In the genomic region with DNA sequence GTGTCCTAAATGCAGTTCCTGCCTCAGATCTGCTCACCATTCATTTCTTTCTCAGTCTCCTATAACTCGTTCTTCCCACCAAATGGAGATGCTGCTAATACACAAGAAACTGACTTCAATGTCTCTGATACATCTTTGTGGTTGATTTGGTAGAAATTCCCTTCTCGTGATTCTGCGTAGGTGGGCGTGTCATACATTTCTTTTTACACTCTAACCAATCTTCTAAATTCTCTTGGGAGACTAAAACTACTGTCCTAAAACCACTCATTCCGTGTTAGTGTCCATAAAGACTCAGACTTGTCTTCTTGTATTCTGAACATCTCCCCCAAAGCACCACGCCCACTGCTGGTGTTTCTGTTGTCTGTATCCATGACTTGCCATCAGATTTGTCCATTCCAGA, we compare ENCODE assay signal across 30 mouse cellular contexts. TPM values are rescaled to one million over a fixed set of nuclear protein-coding genes. Genes with fewer than 3 reads are reported as not detected.
A peak's percentile ranks its signal among the peaks of the same experiment; 100 is the strongest.
DNase-seq lines count a peak whose midpoint lies in the region; ATAC-seq and TF ChIP-seq lines count a peak whose summit lies in the region.
"Had no signal": no experiment of that assay in that cellular context is flagged by ENCODE, and none has a peak within 500 bp of the region (broad histone marks: within the 10 kb centered on the region; RNA-seq: fewer than 3 reads in every experiment).

No protein-coding gene starts in this region.

- H3K27ac ChIP-seq in spleen, adult 2 months (ENCODE audit: insufficient read depth, low read length), result peak overlapping the region; percentile 38; the same call in 1 of the 2 replicates
- H3K27ac ChIP-seq in bone marrow macrophage, adult 2 months (ENCODE audit: insufficient read depth, low read depth, low read length), result peak overlapping the region; percentile 78
- H3K27ac ChIP-seq: embryonic facial prominence, embryonic 13.5 days; forebrain, embryonic 10.5 days; forebrain, embryonic 15.5 days; heart, embryonic 13.5 days; hindbrain, postnatal 0 days; neural tube, embryonic 13.5 days; stomach, embryonic 15.5 days had no signal

- no peak for DNase-seq in spleen, adult 2 months (ENCODE audit: low read depth in 1 of 2, low spot score in 2 of 2)
- no peak for DNase-seq in spleen, postnatal 10 days (ENCODE audit: low spot score in 2 of 2)
- no peak for DNase-seq in frontal cortex, postnatal 10 days (ENCODE audit: low spot score in 2 of 2)
- DNase-seq in lung, postnatal 25 days (ENCODE audit: low spot score), result no peak
- no peak for DNase-seq in heart, postnatal 4 days
- DNase-seq: adrenal gland, postnatal 14 days; cerebellum, adult 11-12 months; cerebellum, postnatal 10 days; gastrocnemius, postnatal 10 days; heart, postnatal 10 days; kidney, adult 9 months; kidney, postnatal 14 days; layer of hippocampus, adult 9-11 months; lung, adult 2 months; lung, postnatal 10 days; right cerebral cortex, postnatal 4 days; thymus, postnatal 36 days had no signal

- H3K4me1 ChIP-seq in spleen, adult 2 months (ENCODE audit: control insufficient read depth, insufficient read depth, insufficient read length), result peaks cover 9% of the 10 kb centered on the region
- H3K4me1 ChIP-seq in bone marrow macrophage, adult 2 months (ENCODE audit: control insufficient read depth, insufficient read depth, low read length), result peaks cover 30% of the 10 kb centered on the region
- H3K4me1 ChIP-seq: stomach, embryonic 15.5 days had no signal

- peak; percentile 2; the same call in 1 of the 2 replicates for ATAC-seq in megakaryocyte, adult 5-6 weeks (ENCODE audit: poor library complexity, severe bottlenecking)
- ATAC-seq: forebrain, embryonic 15.5 days; hindbrain, postnatal 0 days; intestine, postnatal 0 days; midbrain, embryonic 16.5 days; Patski had no signal

- no peaks in the 10 kb centered on the region for H3K36me3 ChIP-seq in spleen, adult 2 months (ENCODE audit: control insufficient read depth, insufficient read depth, low read length)
- H3K36me3 ChIP-seq: forebrain, embryonic 15.5 days; heart, embryonic 13.5 days; neural tube, embryonic 13.5 days had no signal

- no peaks in the 10 kb centered on the region for H3K27me3 ChIP-seq in spleen, adult 2 months (ENCODE audit: control insufficient read depth, insufficient read depth, low read length)
- H3K27me3 ChIP-seq: embryonic facial prominence, embryonic 13.5 days; forebrain, embryonic 15.5 days; heart, embryonic 13.5 days; neural tube, embryonic 13.5 days; Patski; stomach, embryonic 15.5 days had no signal

- TF ChIP-seq CTCF in spleen, adult 2 months (IDR thresholded peaks at IDR 0.05; ENCODE audit: extremely low read depth, insufficient read depth, insufficient read length, insufficient replicate concordance), result no peak
- no peak for TF ChIP-seq CTCF in bone marrow macrophage, adult 2 months (IDR thresholded peaks at IDR 0.05; ENCODE audit: low read depth, low read length)

- 47% methylated on average over 6 of the region's 6 CpGs for WGBS in spleen, adult 2 months

- H3K4me3 ChIP-seq in spleen, adult 2 months (ENCODE audit: extremely low read depth, insufficient read depth, insufficient read length), result no peak overlapping the region
- no peak overlapping the region for H3K4me3 ChIP-seq in bone marrow macrophage, adult 2 months (ENCODE audit: insufficient read depth, low read length)
- H3K4me3 ChIP-seq: embryonic facial prominence, embryonic 13.5 days; forebrain, embryonic 10.5 days; forebrain, embryonic 15.5 days; heart, embryonic 13.5 days; neural tube, embryonic 13.5 days; stomach, embryonic 15.5 days had no signal

- no peak for TF ChIP-seq POLR2A in spleen, adult 2 months (IDR thresholded peaks at IDR 0.05; ENCODE audit: low read depth, low read length)
- no peak for TF ChIP-seq POLR2A in bone marrow macrophage, adult 2 months (IDR thresholded peaks at IDR 0.05; ENCODE audit: borderline replicate concordance, low read depth, low read length)

RNA-seq across cellular contexts. Expression of a gene that starts 5.9 kb away (rescaled TPM):
- 0.94 and 1.2 TPM in 2 replicates for polyA plus RNA-seq in spleen, adult 2 months (2012; rRNA removed)
- polyA plus RNA-seq in bone marrow macrophage, adult 2 months (2012; ENCODE audit: insufficient read depth, insufficient read length, missing spikeins), result 3.3 and 4.0 TPM in 2 replicates
- total RNA-seq in megakaryocyte, adult 5-6 weeks (2015), result 10.6 and 11.4 TPM in 2 replicates
- 11.3 and 12.2 TPM in 2 replicates for total RNA-seq in megakaryocyte, adult 5-6 weeks (2017)
- total RNA-seq in heart, postnatal 4 days (2021), result 1 to 10 TPM; 2.7 to 2.9 TPM
- polyA plus RNA-seq: liver, adult 2 months had no signal
